Mouse (Mus musculus) thymus, postnatal 0 days (tissue): ENCODE measurements at regions not wholly inside any gene's neighbourhood (a gene's known extent, or its start where the extent isn't known, plus 50 kb on each side); places are given as distances from the start of the nearest gene placed in this dataset.

Source experiments
- DNase-seq: peaks from one replicate; pipeline ENCODE4 v3.0.0-alpha.2; 2015; ENCODE audit warnings: low spot score

DNA sequence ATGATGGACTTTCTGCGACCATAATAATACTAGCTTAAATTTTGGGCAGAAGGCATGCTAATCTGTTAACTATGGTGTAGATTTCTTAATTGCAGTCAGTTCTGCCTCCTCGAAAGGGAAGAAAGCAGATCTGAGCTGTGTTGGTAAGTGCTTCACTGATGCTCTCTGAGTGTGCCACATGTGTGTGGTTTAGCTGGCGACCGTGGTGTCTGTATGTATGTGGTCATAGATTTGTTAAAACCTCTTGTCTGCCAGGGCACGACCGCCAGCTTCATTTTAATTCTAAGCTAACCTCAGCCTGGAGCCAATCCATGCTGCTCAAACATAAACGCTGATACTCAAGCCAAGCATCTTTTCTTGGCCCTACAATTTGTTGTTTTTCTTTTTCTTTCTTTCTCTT is 330.5 kb upstream of the Jag1 start:
- no peak for DNase-seq

DNA sequence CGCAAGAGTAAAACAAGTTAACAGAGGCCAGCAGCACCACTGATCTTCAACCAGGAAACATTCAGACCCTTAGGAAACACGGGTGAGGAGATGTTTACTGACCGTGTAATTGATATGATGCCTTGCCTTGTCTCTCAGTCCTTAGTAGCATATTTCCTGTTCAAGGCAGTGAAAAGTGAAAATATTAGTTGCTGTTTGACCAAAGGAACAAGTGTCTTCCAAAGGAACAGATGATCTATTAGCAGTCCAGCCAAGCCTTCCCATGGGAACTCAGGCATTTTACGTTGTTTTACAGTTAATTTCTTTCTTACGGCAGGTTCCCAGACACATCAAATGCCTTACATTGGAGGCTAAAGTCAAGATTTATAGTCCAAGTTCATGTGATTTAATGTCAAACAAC is 321.3 kb upstream of the Jag1 start:
- no peak for DNase-seq

DNA sequence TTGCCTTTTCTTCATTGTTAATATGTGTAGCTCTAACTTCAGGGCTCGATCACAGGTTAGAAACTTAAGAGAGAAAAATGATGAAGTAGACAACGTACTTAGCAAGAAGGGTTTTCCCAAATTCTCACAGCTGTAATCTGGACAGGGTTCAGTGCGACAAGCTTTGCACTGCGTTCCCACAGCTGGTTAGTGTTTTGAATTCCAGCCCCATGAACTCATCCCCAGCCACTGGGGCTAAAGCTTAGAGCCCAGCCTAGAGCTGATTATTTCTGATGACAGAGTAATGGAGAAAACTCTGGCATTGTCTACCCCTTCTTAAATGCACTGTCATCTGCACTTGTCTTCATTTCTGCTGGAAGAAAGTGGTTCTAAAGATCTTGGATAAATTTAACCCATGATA is 319.7 kb upstream of the Jag1 start:
- no peak for DNase-seq

DNA sequence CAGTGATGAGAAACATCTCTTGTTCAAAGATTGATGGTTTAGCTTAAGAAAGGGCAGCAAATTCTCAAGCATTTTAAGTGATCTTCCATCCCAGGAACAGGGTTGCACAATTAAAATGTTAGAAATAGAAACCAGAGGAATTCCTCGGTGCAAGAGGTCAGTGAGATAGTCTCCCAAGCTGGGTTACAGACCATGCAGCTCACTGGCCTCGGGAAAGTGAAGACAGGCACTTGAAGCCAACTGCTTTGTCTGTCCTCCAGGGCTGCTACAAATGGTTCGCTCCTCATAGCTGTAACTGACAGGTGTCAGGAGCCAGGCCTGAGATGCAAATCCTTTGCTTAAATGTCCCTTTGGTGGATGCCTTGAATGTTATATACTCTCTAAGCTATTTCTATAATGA is 306.2 kb upstream of the Jag1 start:
- DNase-seq = no peak

DNA sequence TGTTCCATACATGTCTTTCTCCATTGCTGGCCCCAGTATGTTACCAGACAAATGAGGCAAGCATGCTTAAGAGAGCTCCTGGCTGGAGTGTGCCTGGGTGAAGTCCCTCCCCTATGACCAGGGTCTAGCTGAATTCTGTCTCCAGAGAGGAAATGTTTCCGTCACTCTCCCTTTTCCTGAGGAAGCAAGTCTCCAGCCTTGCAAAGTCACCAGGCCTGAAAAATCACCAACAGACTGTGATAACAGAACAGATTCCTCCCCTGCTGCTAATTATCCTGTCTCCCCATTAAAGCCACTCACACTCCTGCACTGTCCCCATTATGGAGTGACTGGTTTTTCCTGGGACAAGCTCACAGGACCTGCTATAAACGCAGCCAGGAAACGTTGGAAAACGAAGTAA is 303.2 kb upstream of the Jag1 start:
- DNase-seq = no peak

DNA sequence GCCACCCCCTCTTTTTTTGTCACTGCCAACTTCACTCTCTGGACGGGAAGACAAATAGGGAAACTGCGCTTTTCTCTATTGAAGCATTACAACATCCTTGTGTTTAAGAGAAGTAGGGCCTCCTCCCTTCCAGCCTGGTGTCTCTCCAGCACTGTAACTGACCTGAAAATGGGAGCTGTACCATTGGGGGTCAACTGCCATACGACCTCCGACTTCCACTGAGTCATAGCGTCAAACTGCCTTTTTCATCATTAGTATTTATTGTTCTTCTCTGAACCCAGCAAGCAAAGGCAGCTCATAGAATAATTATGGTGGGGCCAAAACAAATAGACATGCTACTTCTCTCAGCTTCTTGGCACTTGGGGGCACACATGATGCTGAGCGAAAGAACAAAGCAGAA is 301.2 kb upstream of the Jag1 start:
- DNase-seq = no peak

DNA sequence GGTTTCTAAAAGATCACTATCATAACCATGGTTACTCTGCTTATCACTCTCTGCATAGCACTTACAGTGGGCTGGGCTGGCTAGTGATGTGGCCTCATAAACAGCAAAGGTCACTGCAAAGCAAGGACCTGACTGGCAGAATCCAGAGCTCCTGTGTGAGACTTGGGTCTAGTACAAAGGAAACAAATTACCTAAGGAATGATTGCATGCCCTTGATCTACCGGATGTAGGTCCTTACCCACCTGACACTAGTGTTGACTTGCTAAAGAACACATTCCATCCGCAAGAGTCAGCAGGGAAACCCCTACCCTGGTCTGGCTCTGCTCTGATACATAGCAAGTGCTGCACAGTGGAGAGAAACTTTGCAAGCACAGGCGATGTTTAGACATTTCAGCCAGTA is 297.0 kb upstream of the Jag1 start:
- no peak for DNase-seq

DNA sequence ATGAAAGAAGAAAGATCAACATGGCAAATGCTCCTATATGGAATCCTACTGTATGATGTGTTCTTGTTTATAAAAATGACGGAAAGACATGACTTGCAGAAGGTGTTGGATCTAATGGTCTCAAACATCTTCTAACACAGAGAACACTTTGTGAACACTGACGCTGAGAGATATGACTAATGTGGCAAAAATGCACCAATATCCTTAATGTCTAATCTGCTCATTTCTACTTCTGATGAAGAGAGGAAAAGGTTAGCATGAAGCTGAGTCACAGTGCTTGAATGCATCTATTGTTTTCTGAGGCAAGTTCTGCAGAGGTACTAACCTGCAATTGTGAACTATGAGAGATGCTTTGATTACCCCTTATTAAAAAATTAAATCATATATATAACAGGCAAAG is 293.2 kb upstream of the Jag1 start:
- DNase-seq = no peak

DNA sequence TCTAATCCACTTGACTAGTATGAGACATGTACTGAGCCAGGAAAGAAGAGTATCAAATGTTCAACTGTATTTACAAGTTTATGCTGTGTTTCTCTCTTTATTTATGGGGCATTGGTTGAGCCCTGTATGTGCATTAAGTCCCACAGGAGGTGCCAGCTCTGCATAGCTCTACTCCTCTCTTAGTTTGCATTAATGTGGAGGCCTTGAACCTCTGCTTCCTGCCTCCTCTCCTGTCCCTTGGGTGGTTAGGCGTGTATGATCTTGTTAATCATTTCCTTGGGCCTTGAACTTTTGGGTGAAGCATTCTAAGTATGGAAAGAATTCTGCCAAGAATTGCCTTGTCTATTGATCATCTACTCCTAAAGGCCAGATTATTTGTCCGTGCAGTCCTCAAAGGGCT is 291.9 kb upstream of the Jag1 start:
- no peak for DNase-seq

DNA sequence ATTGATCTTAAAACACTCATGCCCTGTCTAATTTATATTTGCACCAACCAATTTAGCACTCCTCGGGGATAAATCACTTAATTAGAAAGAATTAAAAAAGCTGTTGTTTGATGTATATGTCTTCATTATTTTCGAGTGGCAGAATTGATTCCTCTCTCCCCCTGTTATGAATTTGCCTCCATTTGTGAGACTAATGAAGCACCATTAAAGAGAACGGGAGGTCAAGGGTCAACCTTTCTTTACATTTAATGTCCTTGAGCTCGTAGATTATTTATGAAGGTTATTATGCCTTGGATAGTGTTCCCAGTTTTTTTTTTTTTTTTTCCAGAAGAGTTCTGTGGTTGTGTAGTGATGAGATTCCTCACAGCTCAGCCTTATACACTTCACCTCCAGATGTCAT is 277.0 kb upstream of the Jag1 start:
- no peak for DNase-seq

DNA sequence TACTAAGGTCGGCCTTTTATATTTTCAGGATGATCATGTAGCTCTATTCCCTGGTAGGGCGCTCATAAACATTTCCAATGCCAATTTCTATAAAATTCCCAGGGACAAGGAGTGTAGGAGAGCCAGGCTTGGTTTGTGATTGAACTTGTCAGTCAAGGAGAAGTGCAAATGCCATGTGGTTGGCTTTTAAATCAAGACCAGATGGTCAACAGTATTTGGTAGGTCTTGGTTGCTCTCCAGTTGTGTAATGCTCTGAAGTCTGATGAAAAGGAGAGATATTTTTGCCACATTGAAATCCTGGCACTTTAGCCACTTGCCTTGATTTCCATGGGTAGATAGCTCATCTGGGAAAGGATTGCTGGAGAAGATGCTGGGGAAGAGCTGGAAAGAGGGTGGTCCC is 263.4 kb upstream of the Jag1 start:
- DNase-seq = no peak

DNA sequence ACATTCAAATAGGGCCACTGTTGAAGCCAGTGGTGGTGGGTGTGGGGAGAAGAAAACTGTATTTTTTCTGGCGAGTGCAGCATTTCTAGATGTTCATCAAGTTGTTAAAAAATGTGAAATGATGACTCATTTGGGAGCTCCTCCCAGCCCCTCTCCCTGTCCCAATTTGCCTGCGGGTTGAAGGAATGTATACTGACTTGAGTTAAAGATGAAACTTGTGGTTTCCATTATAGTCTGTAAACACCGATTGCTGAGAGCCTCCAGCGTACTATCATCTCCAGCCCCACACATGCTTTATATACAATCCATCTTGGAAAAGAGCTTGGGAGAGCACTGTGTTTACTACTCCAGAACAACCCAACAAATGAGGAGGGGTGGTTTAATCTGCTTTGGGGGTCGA is 258.9 kb upstream of the Jag1 start:
- no peak for DNase-seq

DNA sequence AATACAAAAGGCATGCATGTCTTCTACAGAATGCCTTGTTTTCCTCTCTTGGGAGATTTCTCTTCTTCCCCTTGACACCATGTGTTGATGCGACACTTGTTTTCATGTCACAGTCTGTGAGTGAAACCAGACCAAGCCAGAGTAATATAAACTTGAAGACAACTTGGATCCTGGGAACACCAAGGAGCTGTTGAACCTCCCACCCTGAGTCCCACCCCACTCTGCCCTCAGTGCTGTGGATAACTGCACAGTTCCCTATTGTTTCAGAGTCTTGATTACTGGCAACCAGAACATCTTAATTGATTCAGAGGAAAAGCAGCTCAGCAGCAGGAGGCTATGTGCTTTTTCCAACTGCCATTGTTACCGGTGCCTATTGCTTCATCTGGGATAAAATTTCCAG is 254.6 kb upstream of the Jag1 start:
- DNase-seq = no peak

DNA sequence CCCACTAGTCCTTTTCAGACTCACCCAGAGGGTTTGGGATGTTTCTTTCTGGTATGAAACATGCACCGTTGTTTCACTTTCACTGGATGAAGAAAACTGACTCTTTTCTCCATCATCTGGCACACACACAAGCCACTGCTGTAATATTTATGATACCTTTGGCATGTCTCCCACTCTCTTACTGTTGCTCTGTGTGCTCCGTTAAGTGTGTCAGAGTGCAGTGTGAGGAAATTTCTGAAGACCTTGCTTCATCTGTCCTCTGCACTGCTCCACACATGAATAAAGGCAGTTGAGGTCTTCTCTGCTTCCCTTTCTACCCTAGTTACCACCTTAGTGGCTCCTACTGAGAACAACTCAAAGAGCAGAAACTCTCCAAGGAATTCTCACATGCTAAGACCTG is 246.6 kb upstream of the Jag1 start:
- DNase-seq = no peak

DNA sequence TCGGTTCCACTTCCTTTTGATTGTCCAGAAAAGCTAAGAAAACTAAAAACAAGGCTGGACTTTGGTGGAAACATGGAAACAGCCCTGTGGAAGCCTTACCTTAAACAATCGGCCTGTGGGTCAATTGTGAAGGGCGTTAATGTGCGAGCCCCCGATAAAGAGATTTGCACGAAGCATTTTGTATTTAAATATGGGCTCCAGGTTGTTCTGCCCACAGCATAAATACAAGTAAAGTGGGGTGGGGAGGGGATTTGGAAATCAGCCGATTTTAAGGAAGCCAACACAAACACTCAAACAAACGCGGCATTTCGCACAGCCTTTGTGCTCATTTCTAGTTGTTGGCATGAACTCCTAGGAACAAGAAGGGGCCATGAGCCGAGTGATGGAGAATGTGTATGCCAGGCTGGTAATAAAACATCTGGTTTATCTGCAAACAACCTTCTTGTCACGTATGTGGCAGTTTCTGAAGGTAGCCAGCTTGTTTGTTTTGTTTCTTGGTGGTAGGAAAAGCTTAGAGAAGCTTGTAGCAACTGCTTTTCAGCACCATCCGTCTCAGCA is 240.8 kb upstream of the Jag1 start:
- no peak for DNase-seq

DNA sequence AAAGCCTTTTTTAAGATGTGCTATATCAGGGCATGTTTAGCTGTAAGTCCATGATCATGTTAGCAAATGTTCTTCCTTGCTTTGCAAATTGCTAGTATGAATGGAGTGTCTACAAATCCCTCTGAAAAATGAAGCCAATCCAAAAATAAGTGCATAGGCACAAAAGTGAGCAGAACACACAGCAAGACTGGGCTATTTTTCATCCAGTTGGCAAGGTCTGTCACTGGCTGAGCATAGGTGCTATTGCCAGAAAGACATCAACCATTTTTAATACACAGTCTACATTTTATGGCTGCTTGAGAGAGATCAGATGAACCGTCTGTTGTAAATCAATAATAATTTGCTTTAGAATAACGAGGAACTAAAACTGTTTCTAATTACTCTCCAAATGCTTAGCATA is 227.3 kb upstream of the Jag1 start:
- no peak for DNase-seq

DNA sequence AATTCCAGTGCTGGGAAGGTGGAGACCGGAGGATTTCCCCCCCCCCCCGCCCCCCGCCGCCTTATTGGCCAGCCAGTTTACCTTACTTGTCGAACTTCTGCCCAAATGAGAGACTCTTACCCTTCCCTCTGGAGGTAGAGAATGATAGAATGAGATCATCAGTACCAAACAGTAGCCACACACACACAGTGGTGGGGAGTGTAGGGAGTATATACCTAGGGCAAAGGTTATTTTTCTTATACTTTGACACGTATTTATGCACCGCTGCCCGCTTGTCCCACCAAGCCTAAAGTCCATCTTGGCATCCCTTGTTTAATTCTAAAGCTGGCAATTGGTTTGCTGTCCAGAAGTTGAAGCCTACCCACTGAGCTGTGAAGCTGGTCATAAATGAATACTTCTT is 213.6 kb upstream of the Jag1 start:
- DNase-seq = no peak

DNA sequence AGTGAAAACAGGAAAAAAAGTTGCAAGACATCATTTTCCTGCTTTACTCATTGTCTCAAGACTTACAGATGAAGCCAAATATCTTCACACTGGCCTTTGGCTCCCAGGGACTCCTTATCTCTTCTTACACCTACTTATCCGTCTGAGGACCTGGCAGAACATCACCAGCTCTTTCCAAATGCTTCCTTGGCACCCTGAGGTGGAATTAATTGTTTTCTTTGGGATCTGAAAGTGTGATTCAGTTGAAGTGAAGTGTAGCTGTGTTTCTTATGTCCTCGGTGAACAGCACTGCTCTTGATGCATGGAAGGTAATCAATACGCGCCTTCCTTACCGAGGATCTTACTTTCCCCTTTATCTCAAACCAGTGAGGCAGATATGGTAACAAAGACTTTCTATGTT is 207.0 kb upstream of the Jag1 start:
- DNase-seq = no peak

DNA sequence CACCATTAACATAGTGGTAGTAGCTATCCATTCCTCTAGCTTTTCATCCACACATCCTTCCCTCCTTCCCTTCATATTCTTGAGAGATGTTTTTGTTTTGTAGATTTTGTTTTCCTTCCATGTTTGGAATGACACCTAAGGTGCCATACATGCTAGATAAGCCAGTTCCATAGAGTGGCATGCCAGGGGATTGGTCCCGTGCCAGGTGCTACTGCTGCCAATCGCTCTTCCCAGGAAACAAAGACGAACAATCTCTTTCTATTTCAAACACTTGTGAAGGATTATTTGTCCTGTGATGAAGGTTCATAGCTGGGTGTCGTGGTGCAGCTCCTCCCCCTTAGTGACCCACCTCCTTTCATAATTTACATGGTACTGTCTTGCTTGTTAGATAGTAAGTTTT is 194.1 kb upstream of the Jag1 start:
- no peak for DNase-seq

DNA sequence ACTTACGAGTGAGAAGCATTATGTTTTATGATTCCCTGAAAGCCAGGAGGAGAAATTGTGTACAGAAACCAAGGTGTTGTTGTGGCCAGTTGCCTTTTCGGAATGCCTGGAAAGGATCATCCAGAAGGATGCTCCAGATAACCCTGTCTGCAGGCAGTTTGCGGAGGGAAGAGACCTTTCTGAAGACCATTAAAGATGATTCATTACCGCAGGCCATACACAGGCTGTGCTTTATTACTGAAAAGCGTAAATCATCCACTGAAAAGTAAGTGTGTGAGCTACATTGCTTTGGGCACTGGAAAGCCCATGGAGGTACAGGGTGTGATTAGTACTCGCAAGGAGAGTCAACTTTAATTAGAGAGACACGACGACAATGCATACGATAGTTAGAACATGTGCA is 191.7 kb upstream of the Jag1 start:
- no peak for DNase-seq

DNA sequence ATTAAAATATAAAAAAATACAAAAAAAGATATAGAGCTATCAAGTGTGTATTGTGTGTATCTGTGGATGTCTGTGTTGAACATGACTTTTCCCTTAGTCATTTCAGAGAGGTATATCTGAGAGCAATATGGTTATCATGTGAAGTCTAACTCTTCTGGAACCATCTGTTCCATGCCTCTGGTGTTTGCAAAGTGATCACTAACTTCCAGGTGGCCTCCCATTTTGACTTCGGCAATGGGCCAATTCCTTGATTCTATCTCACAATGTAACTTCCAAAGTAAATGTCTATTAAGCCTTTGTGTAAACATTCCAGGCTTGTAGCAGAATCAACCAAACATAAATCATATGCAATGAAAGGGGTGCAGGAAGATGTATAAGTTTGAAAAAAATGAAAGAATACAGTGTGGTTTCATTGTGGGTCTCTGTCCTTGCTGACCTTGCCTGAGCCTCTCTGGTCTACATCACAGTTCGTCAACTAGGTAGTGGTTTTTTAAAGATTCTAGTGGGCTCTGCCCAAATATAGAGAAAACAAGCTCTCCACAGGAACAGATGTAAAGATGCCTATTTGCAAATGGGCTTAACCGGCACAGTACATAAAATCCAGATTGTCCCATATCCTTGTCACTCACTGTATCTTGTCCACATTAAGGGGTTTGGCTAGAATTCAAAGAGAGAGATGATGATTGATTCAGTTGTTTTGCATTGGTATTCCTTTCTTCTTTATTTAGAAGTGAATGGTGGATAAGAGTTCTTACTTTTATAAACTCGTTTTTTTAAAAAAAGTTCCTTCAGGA is 185.2 kb upstream of the Jag1 start:
- DNase-seq = no peak

DNA sequence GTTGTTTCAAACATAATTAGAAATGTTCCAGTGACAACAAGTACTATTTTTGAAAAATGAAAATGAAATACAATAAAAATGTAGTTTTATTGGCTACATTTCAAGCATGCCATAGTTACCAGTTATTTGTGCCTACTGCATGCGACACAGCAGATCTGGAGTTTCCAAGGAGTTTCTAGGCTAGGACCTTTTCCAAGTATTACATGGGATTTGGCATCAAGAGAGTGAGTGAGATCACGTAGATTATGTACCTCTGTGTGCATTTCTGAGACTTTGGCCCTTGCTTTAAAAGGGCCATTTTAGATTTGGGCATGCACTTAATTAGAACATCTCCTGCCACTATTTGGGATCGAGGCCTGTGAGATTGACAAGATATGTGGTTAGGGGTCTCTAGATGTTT is 172.8 kb upstream of the Jag1 start:
- no peak for DNase-seq

DNA sequence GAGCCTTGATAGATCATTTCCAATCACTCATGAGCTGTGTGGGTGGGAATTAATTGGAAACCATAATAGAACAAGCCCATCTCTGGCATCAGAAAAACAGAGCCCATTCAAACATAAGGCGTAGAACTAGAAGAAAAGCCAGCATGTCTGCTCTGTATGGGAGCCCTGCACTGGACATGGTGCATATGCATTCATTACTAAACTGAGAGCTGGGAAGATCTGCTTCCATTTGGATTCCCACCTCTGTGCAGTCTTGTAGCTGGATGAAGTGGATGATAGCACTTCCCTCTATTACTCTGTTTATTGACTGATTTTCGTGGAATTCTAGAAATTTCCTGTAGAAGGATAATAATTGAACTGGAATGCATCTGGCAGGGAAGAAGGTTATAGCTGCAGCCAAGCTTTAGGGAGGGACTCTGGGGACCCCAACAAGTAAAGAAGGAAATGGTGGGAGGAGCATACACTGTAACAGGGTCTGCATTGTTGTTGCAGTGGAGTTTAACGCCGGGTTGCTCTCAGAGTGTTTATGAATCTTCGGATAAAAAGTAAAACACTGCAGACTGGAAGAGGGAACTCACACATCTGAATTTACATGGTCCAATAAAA is 155.2 kb upstream of the Jag1 start:
- DNase-seq = no peak
